Mouse (Mus musculus) ZHBTc4 (cell line): ENCODE measurements around the gene Blzf1.
A peak's percentile ranks its signal among the peaks of the same experiment; 100 is the strongest.

Source experiments
- DNase-seq: peaks from one replicate; pipeline ENCODE4 v3.0.0-alpha.2; 2011; ENCODE audit warnings: low read depth, low spot score

Blzf1 gene

DNA sequence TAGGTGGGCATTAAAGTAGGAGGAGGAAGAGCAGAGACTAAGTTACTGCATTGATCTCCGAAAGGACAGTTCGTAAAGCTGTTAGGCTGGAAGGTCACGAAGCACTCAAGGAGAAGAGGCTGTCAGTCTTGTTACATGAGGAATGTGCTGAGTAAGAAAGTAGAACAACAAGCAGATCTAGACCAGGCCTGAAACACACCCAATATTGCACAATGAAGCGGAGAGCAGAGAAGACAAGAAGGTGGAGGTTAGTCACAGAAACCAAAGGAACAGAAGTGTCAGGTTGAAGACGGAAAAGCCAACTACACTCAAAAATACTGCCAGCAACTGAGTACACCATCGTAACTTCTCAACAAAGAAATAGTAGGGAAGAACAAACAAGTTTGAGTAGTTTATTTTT is 13.2 kb downstream of the Blzf1 start:
- no peak for DNase-seq

GRCm38 (mm10) chr1:164292040-164292439 is 15.2 kb downstream of the Blzf1 start:
- DNase-seq = no peak

GRCm38 (mm10) chr1:164287406-164287805 is 19.9 kb downstream of the Blzf1 start:
- peak; percentile 20 for DNase-seq

DNA sequence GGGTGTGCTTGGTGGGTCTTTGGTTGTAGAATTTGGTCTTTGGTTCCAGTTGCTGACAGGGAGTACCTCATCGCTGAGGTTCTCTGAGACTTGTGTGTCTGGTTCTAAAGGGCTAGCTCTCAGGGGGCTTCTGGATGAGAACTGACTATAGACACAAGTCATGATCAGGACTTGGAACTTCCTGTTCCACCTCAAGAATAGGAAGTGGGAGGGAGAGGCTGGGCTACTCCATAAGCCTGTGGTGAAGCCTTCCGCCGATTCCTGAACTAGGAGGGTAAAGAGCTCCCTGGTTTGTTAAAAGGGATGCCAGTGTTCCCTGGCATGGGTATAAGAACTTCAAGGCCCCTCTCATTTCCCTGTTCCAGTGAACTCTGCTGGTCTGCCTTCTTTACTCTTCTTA is 23.3 kb downstream of the Blzf1 start:
- DNase-seq = no peak

DNA sequence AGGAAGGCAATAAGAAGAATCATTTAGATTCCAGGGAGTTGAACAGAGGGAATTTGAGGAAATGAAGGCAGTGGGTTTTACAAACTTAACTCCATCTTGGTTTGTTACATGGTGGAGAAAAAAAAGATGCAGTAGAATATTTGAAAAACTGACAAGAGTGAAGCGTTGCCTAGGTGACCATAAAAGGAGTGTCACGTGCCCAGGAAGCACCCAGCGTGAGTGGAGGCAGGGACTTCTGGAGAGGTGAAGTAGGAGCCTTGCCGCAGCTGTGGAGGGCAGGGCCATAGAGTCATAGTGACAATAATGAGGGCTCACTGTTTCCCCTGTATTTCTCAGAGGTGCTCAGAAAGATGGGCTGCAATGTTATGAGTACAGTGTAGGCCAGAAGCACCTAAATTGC is 28.0 kb downstream of the Blzf1 start:
- no peak for DNase-seq

DNA sequence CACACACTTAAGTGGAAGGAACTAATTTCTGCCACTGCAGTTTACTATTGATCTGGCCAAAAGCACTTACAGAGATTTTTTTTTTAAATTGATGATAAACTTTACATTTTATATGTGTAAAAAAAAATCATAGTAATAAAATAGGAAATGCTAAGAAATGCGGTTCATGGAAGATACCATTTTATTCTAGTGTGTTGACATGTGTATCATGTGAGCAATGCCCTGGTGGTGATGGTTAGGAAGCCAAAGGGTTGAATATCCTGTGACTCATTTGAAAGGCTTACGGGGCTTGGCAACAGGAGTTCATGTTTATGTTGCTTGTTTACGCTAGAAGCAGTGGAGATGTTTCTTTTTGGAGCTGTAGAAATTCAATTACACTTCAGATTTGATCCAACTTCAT is 30.7 kb downstream of the Blzf1 start:
- DNase-seq = no peak

- DNase-seq = peak; percentile 98
Measured at GRCm38 (mm10) chr1:164275455-164275954, 31.8 kb downstream of the Blzf1 start, which contains the start of gene Ccdc181. Ccdc181 (plus strand) TSS chr1:164275585.

- DNase-seq = no peak
Measured at GRCm38 (mm10) chr1:164273659-164274058, 33.6 kb downstream of the Blzf1 start.

- DNase-seq = peak; percentile 62
Measured at GRCm38 (mm10) chr1:164270941-164271340, 36.3 kb downstream of the Blzf1 start.

DNA sequence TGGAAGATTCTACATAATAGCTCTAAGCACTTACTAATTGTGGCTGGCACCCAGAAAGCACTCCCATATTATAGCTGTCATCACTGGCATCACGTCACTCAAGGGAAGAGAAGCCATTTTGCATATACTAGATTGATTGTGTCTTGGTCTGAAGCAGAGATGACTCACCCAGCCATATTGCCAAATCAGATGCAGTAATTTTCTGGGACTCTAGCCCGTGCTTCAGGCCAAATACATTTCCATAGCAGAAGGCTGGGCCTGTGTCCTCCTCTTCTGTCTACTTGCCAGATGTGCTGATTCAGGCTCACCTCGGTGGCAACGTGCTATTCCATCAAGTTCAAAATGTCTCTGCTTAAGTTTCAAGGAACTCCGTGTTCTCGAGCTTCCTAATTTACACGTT is 45.7 kb downstream of the Blzf1 start:
- DNase-seq = no peak

DNA sequence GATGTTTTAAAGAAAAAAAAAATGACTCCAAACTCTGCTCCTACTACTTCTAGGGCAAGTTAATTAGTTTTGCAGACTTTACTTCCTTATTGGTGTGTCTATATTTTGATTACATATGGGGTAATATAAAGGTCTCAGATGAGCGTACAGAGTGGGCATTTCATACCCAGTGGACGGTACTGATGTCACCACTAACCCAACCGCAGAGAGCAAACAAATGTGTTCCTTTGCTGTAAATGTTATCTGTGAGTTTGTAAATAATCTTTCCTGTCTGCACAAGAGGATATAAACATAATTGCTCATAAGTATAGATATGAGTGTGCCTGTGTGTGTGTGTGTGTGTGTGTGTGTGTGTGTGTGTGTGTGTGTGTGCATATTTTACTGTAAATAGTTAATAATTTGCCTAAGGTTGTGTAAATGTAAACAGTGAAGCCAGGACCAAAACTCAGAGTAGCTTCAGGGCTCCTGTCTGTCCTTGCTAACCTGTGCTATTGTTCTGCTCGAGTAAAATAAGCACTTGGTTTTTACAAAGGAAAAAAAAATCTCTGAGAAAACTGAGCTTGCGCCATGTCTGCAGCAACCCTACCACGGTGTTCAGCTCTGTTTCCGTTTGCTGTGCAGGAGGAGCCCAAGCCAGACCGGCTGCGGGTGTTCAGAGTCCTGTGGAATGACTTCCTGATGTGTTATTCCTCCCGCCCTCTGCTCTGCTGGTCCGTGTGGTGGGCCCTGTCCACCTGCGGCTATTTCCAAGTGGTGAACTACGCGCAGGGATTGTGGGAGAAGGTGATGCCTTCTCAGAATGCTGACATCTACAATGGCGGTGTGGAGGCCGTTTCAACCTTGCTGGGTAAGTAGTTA is 46.9 kb downstream of the Blzf1 start:
- no peak for DNase-seq

GRCm38 (mm10) chr1:164254836-164255235 is 52.5 kb downstream of the Blzf1 start:
- DNase-seq = no peak

DNA sequence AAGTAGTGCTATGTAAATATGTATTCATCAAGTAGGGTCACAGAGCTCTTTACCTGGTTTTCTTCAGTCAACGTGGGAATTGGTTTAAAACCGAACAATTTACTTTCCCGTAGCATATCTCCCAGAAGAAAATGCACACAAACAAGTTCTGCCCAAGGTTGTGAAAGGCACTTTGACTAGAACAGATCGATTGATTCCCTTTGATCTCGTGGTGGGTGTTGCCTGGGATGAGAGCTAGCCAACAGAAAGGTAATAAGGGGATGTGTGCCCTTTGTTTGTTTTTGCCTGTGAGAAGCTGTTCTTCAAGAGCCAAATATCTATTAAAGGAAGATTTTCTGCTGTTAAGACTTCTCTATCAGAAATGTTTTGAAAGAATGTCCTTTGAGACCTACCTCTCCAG is 54.7 kb downstream of the Blzf1 start:
- DNase-seq = peak; percentile 21

DNA sequence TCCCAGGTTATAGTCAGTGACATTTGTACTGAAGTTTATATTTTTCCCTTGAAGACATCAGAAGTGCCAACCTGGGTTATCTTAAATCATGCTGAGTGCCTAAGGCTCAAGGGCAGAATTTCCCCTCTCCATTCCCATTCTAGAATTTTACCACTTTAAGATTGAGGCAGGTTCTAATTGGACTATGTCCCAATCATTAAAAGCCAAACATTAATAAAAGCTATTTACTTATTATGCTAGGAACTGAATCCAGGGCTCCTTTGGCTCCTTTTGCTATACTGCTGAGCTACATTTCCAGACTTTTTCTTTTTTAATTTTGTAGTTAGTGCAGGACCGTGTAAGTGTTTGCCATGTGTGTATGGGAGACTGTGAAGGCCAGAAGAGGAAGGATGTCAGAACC is 55.9 kb downstream of the Blzf1 start:
- DNase-seq = no peak

GRCm38 (mm10) chr1:164250391-164251150 is 56.7 kb downstream of the Blzf1 start:
- DNase-seq = peak; percentile 31

DNA sequence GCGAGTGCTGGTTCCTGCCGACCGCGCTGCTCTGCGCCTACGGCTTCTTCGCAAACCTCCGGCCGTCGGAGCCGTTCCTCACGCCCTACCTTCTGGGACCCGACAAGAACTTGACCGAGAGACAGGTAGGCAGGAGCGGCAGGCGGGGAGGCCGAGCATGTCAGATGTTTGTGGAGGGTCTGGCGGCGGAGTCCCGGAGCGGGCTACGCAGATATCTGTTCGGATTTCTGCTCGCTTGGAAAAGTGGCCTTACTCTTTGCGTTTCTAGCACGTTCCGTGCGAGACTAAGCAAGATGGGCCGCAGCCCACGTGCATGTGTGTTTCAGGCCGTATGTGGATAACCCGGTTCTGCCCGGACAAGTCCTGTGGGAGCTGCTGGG is 58.0 kb downstream of the Blzf1 start:
- DNase-seq = peak; percentile 63

DNA sequence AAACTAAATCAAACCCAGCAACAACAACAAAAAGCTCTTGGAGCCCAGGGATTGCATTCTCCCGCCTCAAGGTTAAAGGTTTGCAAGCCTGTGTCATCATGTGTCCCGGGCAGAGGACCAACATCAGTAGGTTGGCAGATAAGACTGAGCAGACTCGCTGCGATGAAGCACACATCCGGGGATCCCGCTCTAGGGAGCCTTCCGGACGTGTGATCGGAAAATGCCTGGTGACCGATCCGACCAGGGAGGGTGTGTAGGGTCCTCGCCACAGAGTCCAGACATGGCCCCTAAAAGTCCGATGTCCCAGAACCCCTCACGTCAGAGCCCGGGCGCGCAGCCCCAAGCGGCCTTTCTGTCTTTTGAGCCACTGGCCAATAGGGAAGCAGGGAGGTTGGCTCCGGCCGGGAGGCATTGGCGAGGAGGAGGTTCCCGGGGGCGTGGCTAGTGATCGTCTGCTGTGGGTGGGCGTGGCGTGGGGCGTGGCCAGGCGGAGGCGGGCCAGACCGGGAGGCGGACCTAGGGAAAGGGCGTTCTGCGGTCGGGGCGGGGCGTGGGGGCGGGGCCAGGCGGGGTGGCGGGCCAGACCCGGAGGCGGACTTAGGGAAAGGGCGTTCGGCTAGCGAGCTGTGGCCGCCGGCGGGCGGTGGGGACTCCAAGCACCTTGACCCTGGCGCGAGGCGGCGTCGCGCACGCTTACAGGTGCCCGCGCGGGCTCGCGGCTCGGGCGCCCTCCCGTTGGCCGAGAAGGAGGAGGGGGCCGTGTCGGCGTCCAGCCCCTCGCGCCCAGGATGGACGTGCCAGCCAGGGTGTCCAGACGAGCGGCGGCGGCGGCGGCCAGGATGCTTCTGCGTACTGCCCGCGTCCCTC is 58.6 kb downstream of the Blzf1 start, which contains the start of gene Slc19a2:
Slc19a2 (plus strand) TSS at position 582 of the 867 bp plus-strand sequence.
- peak; percentile 97 for DNase-seq

DNA sequence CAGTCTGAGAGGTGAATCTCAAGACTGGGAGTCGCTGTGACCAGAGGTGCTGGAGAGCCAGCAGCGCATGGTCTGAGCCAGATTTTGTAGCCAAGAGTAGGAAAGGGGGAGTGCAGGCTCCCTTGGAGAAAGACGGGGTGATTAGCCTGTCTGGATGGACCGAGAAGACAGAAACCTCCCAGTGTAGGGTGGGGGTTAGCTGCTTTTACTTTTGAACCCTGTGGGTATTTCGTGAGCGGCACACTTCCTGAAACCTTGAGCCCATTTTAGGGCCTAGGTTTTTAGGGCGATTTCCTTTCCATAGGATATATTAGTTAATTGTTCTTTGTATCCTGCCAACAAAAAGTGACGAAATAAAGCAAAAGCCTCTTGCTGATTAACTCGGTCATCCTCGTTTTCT is 59.3 kb downstream of the Blzf1 start:
- peak; percentile 28 for DNase-seq

- DNase-seq = no peak
Measured at GRCm38 (mm10) chr1:164247442-164247841, 59.8 kb downstream of the Blzf1 start.

- no peak for DNase-seq
Measured at GRCm38 (mm10) chr1:164242809-164243208, 64.5 kb downstream of the Blzf1 start.

DNA sequence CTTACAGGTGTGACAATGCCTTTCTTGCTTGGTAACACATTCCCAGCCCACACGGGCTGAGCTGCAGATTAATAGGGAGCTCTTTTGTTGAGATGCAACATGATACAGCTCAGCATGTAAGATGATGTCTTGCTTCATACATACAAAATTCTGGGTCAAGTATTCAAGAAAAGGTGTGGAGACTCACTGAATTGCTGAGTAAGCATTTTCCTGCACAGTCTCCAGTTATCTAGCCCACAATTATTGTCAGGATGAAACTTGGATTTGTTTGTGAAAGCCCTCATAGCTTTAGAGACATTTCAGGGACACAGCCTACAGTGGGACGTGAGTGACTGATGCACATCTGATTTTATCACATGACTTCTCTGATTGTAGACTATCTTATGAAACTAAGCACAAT is 65.8 kb downstream of the Blzf1 start:
- DNase-seq = no peak
